ENCODE assay signal across 21 mouse cellular contexts in the genomic region with DNA sequence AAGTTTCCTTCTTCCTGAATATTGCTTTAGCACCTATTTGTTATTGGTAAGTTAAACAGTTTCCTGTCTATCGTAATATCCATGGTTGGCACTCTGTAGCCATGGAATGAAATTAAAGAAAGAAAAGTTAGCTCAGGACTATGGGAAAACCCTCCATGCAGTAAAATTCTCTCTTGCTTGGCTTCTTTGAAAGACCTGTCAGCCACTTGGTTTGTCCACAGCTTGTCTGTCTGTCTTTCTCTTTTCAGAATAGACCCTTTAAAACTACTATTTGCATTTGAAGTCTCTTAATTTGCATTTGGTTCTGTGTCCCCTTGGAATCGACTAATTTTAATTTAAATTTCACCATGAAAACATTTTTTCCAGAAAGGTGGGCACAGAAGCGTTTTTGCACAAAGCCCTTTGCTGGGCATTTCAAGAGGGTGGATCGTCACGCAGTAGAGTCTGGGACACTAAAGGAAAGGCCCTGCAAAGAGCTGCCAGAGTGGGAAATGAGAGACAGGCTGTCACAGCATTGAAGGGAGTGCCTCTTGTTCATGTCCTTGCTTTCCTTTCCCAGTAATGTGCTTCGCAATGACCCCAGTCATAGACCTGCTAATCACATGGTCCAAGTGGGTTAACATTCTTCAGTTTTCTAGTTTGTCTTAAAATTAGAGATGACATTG.
DNase-seq lines count a peak whose midpoint lies in the region; ATAC-seq and TF ChIP-seq lines count a peak whose summit lies in the region.
"Had no signal": no experiment of that assay in that cellular context is flagged by ENCODE, and none has a peak within 500 bp of the region (broad histone marks: within the 10 kb centered on the region; RNA-seq: fewer than 3 reads in every experiment).

No protein-coding gene starts in this region.

- no peaks in the 10 kb centered on the region for H3K27me3 ChIP-seq in hindbrain, embryonic 11.5 days (ENCODE audit: control insufficient read depth, insufficient read depth, low read length)
- H3K27me3 ChIP-seq in hindbrain, embryonic 14.5 days (ENCODE audit: control insufficient read depth, insufficient read depth, low read length) = no peaks in the 10 kb centered on the region
- no peaks in the 10 kb centered on the region for H3K27me3 ChIP-seq in forebrain, embryonic 13.5 days
- no peaks in the 10 kb centered on the region for H3K27me3 ChIP-seq in forebrain, embryonic 16.5 days (replicated peaks; ENCODE audit: control insufficient read depth, insufficient read depth, low read length)
- H3K27me3 ChIP-seq: heart, embryonic 12.5 days; heart, embryonic 15.5 days; hindbrain, embryonic 15.5 days had no signal

- no peak for TF ChIP-seq CTCF in brain, embryonic 14.5 days (IDR thresholded peaks at IDR 0.05; ENCODE audit: borderline replicate concordance, extremely low read depth, insufficient read depth, insufficient read length)

- no peak overlapping the region for H3K9ac ChIP-seq in hindbrain, embryonic 11.5 days (ENCODE audit: low read depth, low read length)
- no peak overlapping the region for H3K9ac ChIP-seq in hindbrain, embryonic 14.5 days
- H3K9ac ChIP-seq in forebrain, embryonic 13.5 days = no peak overlapping the region
- H3K9ac ChIP-seq in forebrain, embryonic 16.5 days (replicated peaks; ENCODE audit: low read depth, low read length) = no peak overlapping the region
- H3K9ac ChIP-seq: heart, embryonic 12.5 days; heart, embryonic 15.5 days; hindbrain, embryonic 15.5 days had no signal

- no peak for DNase-seq in hindbrain, embryonic 11.5 days (ENCODE audit: low spot score)
- no peak for DNase-seq in hindbrain, embryonic 14.5 days (ENCODE audit: low spot score)
- peak; percentile 87 for DNase-seq in brain, embryonic 14.5 days (ENCODE audit: low read depth)
- no peak for DNase-seq in adrenal gland, postnatal 25 days
- DNase-seq: adrenal gland, adult 2 months; adrenal gland, postnatal 14 days; cerebellum, adult 18-20 months; cerebellum, adult 9-10 months; cerebellum, postnatal 14 days; gastrocnemius, postnatal 25 days; heart, adult 18-20 months; heart, postnatal 10 days; heart, postnatal 4 days; kidney, adult 2 months had no signal

- no peak overlapping the region for H3K4me2 ChIP-seq in hindbrain, embryonic 11.5 days (replicated peaks; ENCODE audit: low read depth, low read length)
- H3K4me2 ChIP-seq in hindbrain, embryonic 14.5 days (replicated peaks) = no peak overlapping the region
- no peak overlapping the region for H3K4me2 ChIP-seq in forebrain, embryonic 13.5 days
- H3K4me2 ChIP-seq in forebrain, embryonic 16.5 days (ENCODE audit: low read length) = no peak overlapping the region
- H3K4me2 ChIP-seq: heart, embryonic 12.5 days; heart, embryonic 15.5 days; hindbrain, embryonic 15.5 days had no signal

- ATAC-seq in hindbrain, embryonic 11.5 days (ENCODE audit: low FRiP score) = peak; percentile 78
- ATAC-seq in hindbrain, embryonic 14.5 days (ENCODE audit: low FRiP score) = no peak; the same call in 1 of the 2 replicates
- ATAC-seq in forebrain, embryonic 13.5 days = peak; percentile 90
- peak; percentile 92 for ATAC-seq in forebrain, embryonic 16.5 days
- ATAC-seq: CD4-positive, CD25-positive, alpha-beta regulatory T cell, adult 4 months; intestine, postnatal 0 days had no signal

- 59% methylated on average over 6 of the region's 6 CpGs for WGBS in hindbrain, embryonic 11.5 days
- WGBS in hindbrain, embryonic 14.5 days = 42% methylated on average over 6 of the region's 6 CpGs
- 51% methylated on average over 6 of the region's 6 CpGs for WGBS in forebrain, embryonic 13.5 days
- WGBS in forebrain, embryonic 16.5 days = 38% methylated on average over 6 of the region's 6 CpGs

- H3K27ac ChIP-seq in hindbrain, embryonic 11.5 days (ENCODE audit: low read depth, low read length) = no peak overlapping the region
- H3K27ac ChIP-seq in hindbrain, embryonic 14.5 days = no peak overlapping the region
- H3K27ac ChIP-seq in forebrain, embryonic 13.5 days = no peak overlapping the region
- H3K27ac ChIP-seq in forebrain, embryonic 16.5 days (ENCODE audit: low read length) = no peak overlapping the region
- H3K27ac ChIP-seq: heart, embryonic 15.5 days; hindbrain, embryonic 15.5 days had no signal

- H3K9me3 ChIP-seq in hindbrain, embryonic 11.5 days (ENCODE audit: control insufficient read depth, low read length) = no peaks in the 10 kb centered on the region
- no peaks in the 10 kb centered on the region for H3K9me3 ChIP-seq in hindbrain, embryonic 14.5 days (ENCODE audit: control insufficient read depth, low read length)
- no peaks in the 10 kb centered on the region for H3K9me3 ChIP-seq in forebrain, embryonic 13.5 days (replicated peaks)
- H3K9me3 ChIP-seq in forebrain, embryonic 16.5 days (ENCODE audit: control insufficient read depth, low read length) = no peaks in the 10 kb centered on the region
- H3K9me3 ChIP-seq: heart, embryonic 12.5 days; heart, embryonic 15.5 days; hindbrain, embryonic 15.5 days had no signal

- no peak overlapping the region for H3K4me3 ChIP-seq in hindbrain, embryonic 11.5 days (ENCODE audit: low read depth, low read length)
- no peak overlapping the region for H3K4me3 ChIP-seq in hindbrain, embryonic 14.5 days (replicated peaks; ENCODE audit: low read length)
- H3K4me3 ChIP-seq in forebrain, embryonic 13.5 days = no peak overlapping the region
- H3K4me3 ChIP-seq in forebrain, embryonic 16.5 days (replicated peaks; ENCODE audit: low read length) = no peak overlapping the region
- H3K4me3 ChIP-seq: heart, embryonic 12.5 days; heart, embryonic 15.5 days; hindbrain, embryonic 15.5 days had no signal

- H3K4me1 ChIP-seq in hindbrain, embryonic 11.5 days (replicated peaks; ENCODE audit: control insufficient read depth, insufficient read depth, low read length) = no peaks in the 10 kb centered on the region
- H3K4me1 ChIP-seq in hindbrain, embryonic 14.5 days (replicated peaks; ENCODE audit: control insufficient read depth, insufficient read depth, low read length) = 0 out of 2 replicates have a peak, but pooled peaks cover 4% of the 10 kb centered on the region
- H3K4me1 ChIP-seq in forebrain, embryonic 13.5 days = peaks cover 8% of the 10 kb centered on the region
- 0 out of 2 replicates have a peak, but pooled peaks cover 2% of the 10 kb centered on the region for H3K4me1 ChIP-seq in forebrain, embryonic 16.5 days (replicated peaks; ENCODE audit: control insufficient read depth, insufficient read depth, low read length)
- H3K4me1 ChIP-seq: heart, embryonic 15.5 days; hindbrain, embryonic 15.5 days had no signal

- TF ChIP-seq POLR2A in brain, embryonic 14.5 days (IDR thresholded peaks at IDR 0.05; ENCODE audit: borderline replicate concordance, extremely low read depth, insufficient read depth, insufficient read length, poor library complexity, severe bottlenecking) = no peak

- no peaks in the 10 kb centered on the region for H3K36me3 ChIP-seq in hindbrain, embryonic 11.5 days (ENCODE audit: control insufficient read depth, insufficient read depth, low read length)
- H3K36me3 ChIP-seq in hindbrain, embryonic 14.5 days (replicated peaks; ENCODE audit: control insufficient read depth, insufficient read depth) = no peaks in the 10 kb centered on the region
- no peaks in the 10 kb centered on the region for H3K36me3 ChIP-seq in forebrain, embryonic 13.5 days (ENCODE audit: poor library complexity, severe bottlenecking)
- no peaks in the 10 kb centered on the region for H3K36me3 ChIP-seq in forebrain, embryonic 16.5 days (ENCODE audit: control insufficient read depth, insufficient read depth)
- H3K36me3 ChIP-seq: heart, embryonic 12.5 days; heart, embryonic 15.5 days; hindbrain, embryonic 15.5 days had no signal
